Mouse (Mus musculus) adrenal gland, postnatal 25 days (tissue): ENCODE data around the gene Id2. TPM values are rescaled to one million over a fixed set of nuclear protein-coding genes. Genes with fewer than 3 reads are reported as not detected.

ENCODE experiments used
- DNase-seq: peaks from one replicate; pipeline ENCODE4 v3.0.0; 2021; ENCODE audit warnings: mixed read lengths
- total RNA-seq: library from RNA; stranded (reverse); gene quantifications from 2 replicates; pipeline ENCODE4 v1.2.3, GENCODE M21; 2021

The Id2 gene
- total RNA-seq, 1 experiment from 2014 or later: 569 TPM

GRCm38 (mm10) chr12:25108865-25109264 lies 11.9 kb upstream of the Id2 start:
- no peak for DNase-seq

- DNase-seq: no peak
Measured at GRCm38 (mm10) chr12:25104541-25104940, 7.6 kb upstream of the Id2 start.

GRCm38 (mm10) chr12:25103911-25104310 lies 7.0 kb upstream of the Id2 start:
- DNase-seq: no peak

- peak; percentile 41 for DNase-seq
Measured at GRCm38 (mm10) chr12:25101389-25101788, 4.4 kb upstream of the Id2 start.

- DNase-seq: peak; percentile 65
Measured at GRCm38 (mm10) chr12:25100411-25101217, 3.7 kb upstream of the Id2 start.

GRCm38 (mm10) chr12:25099563-25100408 lies 2.8 kb upstream of the Id2 start:
- DNase-seq: peak; percentile 54

GRCm38 (mm10) chr12:25099313-25099562 lies 2.3 kb upstream of the Id2 start:
- peak; percentile 69 for DNase-seq

GRCm38 (mm10) chr12:25098561-25099312 lies 1.8 kb upstream of the Id2 start:
- DNase-seq: peak; percentile 96

- no peak for DNase-seq
Measured at GRCm38 (mm10) chr12:25098161-25098550, 1.2 kb upstream of the Id2 start.

GRCm38 (mm10) chr12:25097210-25098160 lies 545 bp upstream of the Id2 start:
- peak; percentile 51 for DNase-seq

GRCm38 (mm10) chr12:25096640-25097051 lies 294 bp downstream of the Id2 start:
- no peak for DNase-seq

GRCm38 (mm10) chr12:25095974-25096639 lies 833 bp downstream of the Id2 start:
- DNase-seq: peak; percentile 97

- no peak for DNase-seq
Measured at GRCm38 (mm10) chr12:25095538-25095937, 1.4 kb downstream of the Id2 start.

- no peak for DNase-seq
Measured at GRCm38 (mm10) chr12:25094621-25095521, 2.1 kb downstream of the Id2 start.

- no peak for DNase-seq
Measured at GRCm38 (mm10) chr12:25093241-25093774, 3.6 kb downstream of the Id2 start.

GRCm38 (mm10) chr12:25092751-25093211 lies 4.2 kb downstream of the Id2 start:
- peak; percentile 74 for DNase-seq

GRCm38 (mm10) chr12:25092027-25092704 lies 4.8 kb downstream of the Id2 start:
- DNase-seq: peak; percentile 90

GRCm38 (mm10) chr12:25089433-25089832 lies 7.5 kb downstream of the Id2 start:
- DNase-seq: no peak

- DNase-seq: no peak
Measured at GRCm38 (mm10) chr12:25086966-25087365, 10.0 kb downstream of the Id2 start.
